Mouse (Mus musculus): ENCODE measurements around the gene Crtc1.
A peak's percentile ranks its signal among the peaks of the same experiment; 100 is the strongest.

Crtc1 gene

GRCm38 (mm10) chr8:70462516-70462813 lies 23.1 kb upstream of the Crtc1 start:
- DNase-seq (ENCODE audit: low spot score) = no peak

- peak; percentile 43 for DNase-seq (ENCODE audit: low spot score)
These were observed 22.6 kb upstream of the Crtc1 start for GRCm38 (mm10) chr8:70461765-70462515.

GRCm38 (mm10) chr8:70460606-70461005 lies 21.2 kb upstream of the Crtc1 start:
- DNase-seq (ENCODE audit: low spot score) = no peak

GRCm38 (mm10) chr8:70460199-70460598 lies 20.8 kb upstream of the Crtc1 start:
- no peak for DNase-seq (ENCODE audit: low spot score)

- no peak for DNase-seq (ENCODE audit: low spot score)
These were observed 20.3 kb upstream of the Crtc1 start for GRCm38 (mm10) chr8:70459636-70460035.

GRCm38 (mm10) chr8:70458462-70458861 lies 19.1 kb upstream of the Crtc1 start:
- DNase-seq (ENCODE audit: low spot score) = no peak

GRCm38 (mm10) chr8:70457882-70458281 lies 18.5 kb upstream of the Crtc1 start:
- no peak for DNase-seq (ENCODE audit: low spot score)

- no peak for DNase-seq (ENCODE audit: low spot score)
These were observed 17.6 kb upstream of the Crtc1 start for GRCm38 (mm10) chr8:70456996-70457395.

GRCm38 (mm10) chr8:70453852-70454251 lies 14.5 kb upstream of the Crtc1 start:
- DNase-seq (ENCODE audit: low spot score) = no peak

GRCm38 (mm10) chr8:70452196-70452966 lies 13.0 kb upstream of the Crtc1 start:
- DNase-seq (ENCODE audit: low spot score) = no peak

- DNase-seq (ENCODE audit: low spot score) = peak; percentile 67
These were observed 8.5 kb upstream of the Crtc1 start for GRCm38 (mm10) chr8:70447639-70448420.

GRCm38 (mm10) chr8:70445988-70446387 lies 6.6 kb upstream of the Crtc1 start:
- no peak for DNase-seq (ENCODE audit: low spot score)

- no peak for DNase-seq (ENCODE audit: low spot score)
These were observed 3.9 kb upstream of the Crtc1 start for GRCm38 (mm10) chr8:70443326-70443725.

- no peak for DNase-seq (ENCODE audit: low spot score)
These were observed 2.2 kb upstream of the Crtc1 start for GRCm38 (mm10) chr8:70441565-70441964.

GRCm38 (mm10) chr8:70440246-70440645 lies 867 bp upstream of the Crtc1 start:
- DNase-seq (ENCODE audit: low spot score) = no peak

- DNase-seq (ENCODE audit: low spot score) = no peak
These were observed 435 bp upstream of the Crtc1 start for GRCm38 (mm10) chr8:70439848-70440179.

- no peak for DNase-seq (ENCODE audit: low spot score)
These were observed 956 bp downstream of the Crtc1 start for GRCm38 (mm10) chr8:70438423-70438822.

- DNase-seq (ENCODE audit: low spot score) = no peak
These were observed 4.2 kb downstream of the Crtc1 start for GRCm38 (mm10) chr8:70435156-70435555.

- DNase-seq (ENCODE audit: low spot score) = no peak
These were observed 6.3 kb downstream of the Crtc1 start for GRCm38 (mm10) chr8:70432991-70433536.

GRCm38 (mm10) chr8:70431213-70431612 lies 8.2 kb downstream of the Crtc1 start:
- DNase-seq (ENCODE audit: low spot score) = no peak

- DNase-seq (ENCODE audit: low spot score) = no peak
These were observed 13.0 kb downstream of the Crtc1 start for GRCm38 (mm10) chr8:70426300-70426907.

GRCm38 (mm10) chr8:70422722-70423121 lies 16.7 kb downstream of the Crtc1 start:
- no peak for DNase-seq (ENCODE audit: low spot score)

Measured in MN1 (cell line).